Mouse (Mus musculus): Measurements from ENCODE around the gene L3mbtl4. TPM values are rescaled to one million over a fixed set of nuclear protein-coding genes. Genes with fewer than 3 reads are reported as not detected.

The L3mbtl4 gene
- polyA plus RNA-seq, 1 experiment from 2014 or later = not detected

GRCm38 (mm10) chr17:68642521-68643088, 369.0 kb downstream of the L3mbtl4 start:
- 65% methylated on average over 5 of the region's 5 CpGs for WGBS
- no peak overlapping the region for H3K4me3 ChIP-seq (ENCODE audit: control insufficient read depth in 1 of 2, insufficient read depth in 1 of 2, low read depth in 1 of 2, low read length in 2 of 2)

DNA sequence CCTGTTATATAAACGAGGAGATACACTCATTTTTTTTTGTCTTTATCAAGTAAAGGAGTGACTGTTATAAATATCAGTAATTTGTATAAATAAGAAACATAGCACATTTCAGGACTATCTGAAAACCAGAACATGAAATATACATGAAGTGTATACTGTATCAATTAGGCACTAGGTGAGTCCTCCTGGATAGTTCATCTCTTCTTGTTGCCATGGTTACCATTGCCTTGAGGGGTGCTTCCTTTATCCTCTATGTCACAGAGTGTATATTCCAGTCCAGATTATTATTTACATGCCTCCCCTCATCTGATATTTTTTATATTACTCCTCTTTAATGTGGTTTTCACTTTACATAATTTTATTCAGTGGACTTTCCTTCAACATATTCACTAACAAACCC, 392.9 kb downstream of the L3mbtl4 start:
- no peak overlapping the region for H3K4me2 ChIP-seq (ENCODE audit: low read length)
- no peaks in the 10 kb centered on the region for H3K36me3 ChIP-seq (ENCODE audit: control insufficient read depth, insufficient read depth, low read length)
- H3K27me3 ChIP-seq (ENCODE audit: control insufficient read depth, insufficient read depth, low read length) = no peaks in the 10 kb centered on the region
- H3K4me3 ChIP-seq (ENCODE audit: control insufficient read depth in 1 of 2, insufficient read depth in 1 of 2, low read depth in 1 of 2, low read length in 2 of 2) = no peak overlapping the region
- 61% methylated on average over 1 of the region's 1 CpGs for WGBS
- no peak for ATAC-seq (ENCODE audit: insufficient number of reproducible peaks, insufficient read depth, low FRiP score, low read depth)
- H3K9me3 ChIP-seq (ENCODE audit: control insufficient read depth, low read length) = no peaks in the 10 kb centered on the region
- no peak overlapping the region for H3K27ac ChIP-seq (replicated peaks in 1 of 2; ENCODE audit: control insufficient read depth in 1 of 2, insufficient read depth in 1 of 2, low read depth in 2 of 2, low read length in 2 of 2)
- no peaks in the 10 kb centered on the region for H3K4me1 ChIP-seq (ENCODE audit: control insufficient read depth in 2 of 2, insufficient read depth in 2 of 2, low read length in 2 of 2)
- no peak overlapping the region for H3K9ac ChIP-seq (ENCODE audit: low read length)

More at GRCm38 (mm10) chr17:68642521-68643088, 369.0 kb downstream of the L3mbtl4 start:
- Histone ChIP-seq H3K4me1 (ENCODE audit: control insufficient read depth in 2 of 2, insufficient read depth in 2 of 2, low read length in 2 of 2) (no peaks in the 10 kb centered on the region), H3K4me2 (ENCODE audit: low read length) (no peak overlapping the region), H3K9me3 (ENCODE audit: control insufficient read depth, low read length) (no peaks in the 10 kb centered on the region), H3K9ac (ENCODE audit: low read length) (no peak overlapping the region), H3K27ac (replicated peaks in 1 of 2; ENCODE audit: control insufficient read depth in 1 of 2, insufficient read depth in 1 of 2, low read depth in 2 of 2, low read length in 2 of 2) (no peak overlapping the region), H3K36me3 (ENCODE audit: control insufficient read depth, insufficient read depth, low read length) (no peaks in the 10 kb centered on the region), H3K27me3 (ENCODE audit: control insufficient read depth, insufficient read depth, low read length) (no peaks in the 10 kb centered on the region)
- ATAC-seq (ENCODE audit: insufficient number of reproducible peaks, insufficient read depth, low FRiP score, low read depth) = no peak

GRCm38 (mm10) chr17:68672088-68672504, 398.5 kb downstream of the L3mbtl4 start:
- Histone ChIP-seq H3K27ac (replicated peaks in 1 of 2; ENCODE audit: control insufficient read depth in 1 of 2, insufficient read depth in 1 of 2, low read depth in 2 of 2, low read length in 2 of 2) (no peak overlapping the region), H3K4me3 (ENCODE audit: control insufficient read depth in 1 of 2, insufficient read depth in 1 of 2, low read depth in 1 of 2, low read length in 2 of 2) (no peak overlapping the region), H3K4me2 (ENCODE audit: low read length) (no peak overlapping the region), H3K27me3 (ENCODE audit: control insufficient read depth, insufficient read depth, low read length) (no peaks in the 10 kb centered on the region), H3K36me3 (ENCODE audit: control insufficient read depth, insufficient read depth, low read length) (no peaks in the 10 kb centered on the region), H3K9ac (ENCODE audit: low read length) (no peak overlapping the region), H3K4me1 (ENCODE audit: control insufficient read depth in 2 of 2, insufficient read depth in 2 of 2, low read length in 2 of 2) (no peaks in the 10 kb centered on the region), H3K9me3 (ENCODE audit: control insufficient read depth, low read length) (no peaks in the 10 kb centered on the region)
- WGBS = 66% methylated on average over 7 of the region's 7 CpGs
- ATAC-seq (ENCODE audit: insufficient number of reproducible peaks, insufficient read depth, low FRiP score, low read depth) = no peak

DNA sequence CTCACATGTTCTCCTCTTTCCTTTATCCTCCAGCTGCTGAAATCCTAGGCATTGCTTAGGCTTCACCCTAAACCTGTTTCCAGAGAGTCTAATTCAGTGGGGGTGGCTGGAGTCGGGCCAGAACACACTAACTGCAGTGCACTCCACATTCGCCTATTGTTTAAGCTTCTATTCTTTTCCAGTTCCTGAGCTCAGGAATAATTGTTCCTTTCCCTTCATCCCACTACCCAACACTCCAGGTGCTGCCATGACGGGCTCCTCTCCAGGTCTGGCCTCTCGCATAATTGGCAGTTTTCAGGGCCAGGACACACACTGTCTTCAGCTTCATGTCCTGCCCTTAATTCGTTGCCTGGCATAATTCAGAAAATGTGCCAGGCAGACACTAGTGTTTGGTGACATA, 437.1 kb downstream of the L3mbtl4 start:
- no peaks in the 10 kb centered on the region for H3K27me3 ChIP-seq (ENCODE audit: control insufficient read depth, insufficient read depth, low read length)
- no peak overlapping the region for H3K4me2 ChIP-seq (ENCODE audit: low read length)
- H3K9me3 ChIP-seq (ENCODE audit: control insufficient read depth, low read length) = no peaks in the 10 kb centered on the region
- H3K4me1 ChIP-seq (ENCODE audit: control insufficient read depth in 2 of 2, insufficient read depth in 2 of 2, low read length in 2 of 2) = no peaks in the 10 kb centered on the region
- no peak for ATAC-seq (ENCODE audit: insufficient number of reproducible peaks, insufficient read depth, low FRiP score, low read depth)
- H3K27ac ChIP-seq (replicated peaks in 1 of 2; ENCODE audit: control insufficient read depth in 1 of 2, insufficient read depth in 1 of 2, low read depth in 2 of 2, low read length in 2 of 2) = no peak overlapping the region
- 71% methylated on average over 5 of the region's 5 CpGs for WGBS
- H3K9ac ChIP-seq (ENCODE audit: low read length) = no peak overlapping the region
- no peak overlapping the region for H3K4me3 ChIP-seq (ENCODE audit: control insufficient read depth in 1 of 2, insufficient read depth in 1 of 2, low read depth in 1 of 2, low read length in 2 of 2)
- H3K36me3 ChIP-seq (ENCODE audit: control insufficient read depth, insufficient read depth, low read length) = no peaks in the 10 kb centered on the region

DNA sequence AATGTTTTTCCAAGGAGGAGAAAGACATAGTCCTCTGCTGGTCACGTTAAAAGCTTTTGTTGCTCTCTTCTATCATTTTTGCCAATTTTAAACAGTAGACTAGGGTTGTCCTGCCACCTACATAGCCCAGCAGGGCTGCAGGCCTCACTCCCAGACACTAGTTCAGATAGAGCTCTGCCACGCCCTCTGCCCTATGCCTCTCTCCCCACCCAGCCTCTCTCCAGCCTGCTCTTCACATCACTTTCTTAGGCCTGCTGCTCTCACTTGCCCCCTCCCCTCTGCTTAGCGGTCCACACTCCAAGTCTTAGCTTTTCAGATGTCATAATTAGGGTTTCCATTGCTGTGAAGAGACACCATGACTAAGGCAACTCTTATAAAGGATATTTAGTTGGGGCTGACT, 437.8 kb downstream of the L3mbtl4 start:
- H3K9ac ChIP-seq (ENCODE audit: low read length) = no peak overlapping the region
- 75% methylated on average over 3 of the region's 3 CpGs for WGBS
- no peak for ATAC-seq (ENCODE audit: insufficient number of reproducible peaks, insufficient read depth, low FRiP score, low read depth)
- no peaks in the 10 kb centered on the region for H3K27me3 ChIP-seq (ENCODE audit: control insufficient read depth, insufficient read depth, low read length)
- no peak overlapping the region for H3K27ac ChIP-seq (replicated peaks in 1 of 2; ENCODE audit: control insufficient read depth in 1 of 2, insufficient read depth in 1 of 2, low read depth in 2 of 2, low read length in 2 of 2)
- no peak overlapping the region for H3K4me3 ChIP-seq (ENCODE audit: control insufficient read depth in 1 of 2, insufficient read depth in 1 of 2, low read depth in 1 of 2, low read length in 2 of 2)
- no peaks in the 10 kb centered on the region for H3K9me3 ChIP-seq (ENCODE audit: control insufficient read depth, low read length)
- no peaks in the 10 kb centered on the region for H3K4me1 ChIP-seq (ENCODE audit: control insufficient read depth in 2 of 2, insufficient read depth in 2 of 2, low read length in 2 of 2)
- no peak overlapping the region for H3K4me2 ChIP-seq (ENCODE audit: low read length)
- no peaks in the 10 kb centered on the region for H3K36me3 ChIP-seq (ENCODE audit: control insufficient read depth, insufficient read depth, low read length)

DNA sequence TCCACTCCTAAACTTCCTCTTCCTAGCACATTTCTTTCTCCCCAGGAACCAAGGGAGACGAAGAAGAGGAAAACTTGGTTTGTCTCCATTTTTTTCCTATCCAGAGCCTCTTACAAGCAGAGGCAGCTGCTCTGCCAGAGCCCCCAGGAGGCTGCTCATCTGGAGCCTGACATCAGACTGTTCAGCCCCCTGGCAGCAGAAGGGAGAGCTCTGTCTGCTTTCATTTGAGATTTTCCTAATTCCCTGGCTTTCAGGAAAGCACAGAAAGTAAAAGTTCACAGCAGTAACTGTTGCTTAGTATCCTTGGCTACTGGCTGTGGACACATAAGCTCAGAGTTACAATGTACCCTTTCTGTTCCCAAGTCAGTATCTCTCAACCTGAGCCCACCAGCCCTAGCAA, 474.7 kb downstream of the L3mbtl4 start:
- WGBS = 40% methylated on average over 1 of the region's 1 CpGs
- ATAC-seq (ENCODE audit: insufficient number of reproducible peaks, insufficient read depth, low FRiP score, low read depth) = no peak
- Histone ChIP-seq H3K27me3 (ENCODE audit: control insufficient read depth, insufficient read depth, low read length) (no peaks in the 10 kb centered on the region), H3K36me3 (ENCODE audit: control insufficient read depth, insufficient read depth, low read length) (no peaks in the 10 kb centered on the region), H3K4me3 (ENCODE audit: control insufficient read depth in 1 of 2, insufficient read depth in 1 of 2, low read depth in 1 of 2, low read length in 2 of 2) (no peak overlapping the region), H3K4me1 (ENCODE audit: control insufficient read depth in 2 of 2, insufficient read depth in 2 of 2, low read length in 2 of 2) (no peaks in the 10 kb centered on the region), H3K9ac (ENCODE audit: low read length) (no peak overlapping the region), H3K4me2 (ENCODE audit: low read length) (no peak overlapping the region), H3K9me3 (ENCODE audit: control insufficient read depth, low read length) (no peaks in the 10 kb centered on the region), H3K27ac (replicated peaks in 1 of 2; ENCODE audit: control insufficient read depth in 1 of 2, insufficient read depth in 1 of 2, low read depth in 2 of 2, low read length in 2 of 2) (no peak overlapping the region)

DNA sequence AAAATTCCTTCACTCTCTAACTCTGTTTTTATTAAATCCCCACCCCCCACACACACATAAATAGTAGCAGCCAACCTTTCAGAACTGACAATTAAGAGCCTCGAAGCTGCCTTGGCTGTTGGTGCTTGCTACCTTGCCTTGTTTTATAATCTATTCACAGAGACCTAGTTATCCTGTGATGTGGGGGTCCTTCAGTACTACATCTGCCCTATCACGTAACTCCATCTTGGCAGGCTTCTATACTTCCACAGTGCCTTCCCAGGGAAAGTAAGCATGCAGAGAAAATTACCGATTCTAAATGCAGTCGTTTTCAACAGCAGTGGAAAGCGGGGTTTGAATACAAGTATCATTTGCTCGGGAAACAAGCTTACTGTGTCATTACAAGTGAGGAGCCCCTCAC, 476.9 kb downstream of the L3mbtl4 start:
- Histone ChIP-seq H3K4me1 (ENCODE audit: control insufficient read depth in 2 of 2, insufficient read depth in 2 of 2, low read length in 2 of 2) (no peaks in the 10 kb centered on the region), H3K4me3 (ENCODE audit: control insufficient read depth in 1 of 2, insufficient read depth in 1 of 2, low read depth in 1 of 2, low read length in 2 of 2) (no peak overlapping the region), H3K4me2 (ENCODE audit: low read length) (no peak overlapping the region), H3K27ac (replicated peaks in 1 of 2; ENCODE audit: control insufficient read depth in 1 of 2, insufficient read depth in 1 of 2, low read depth in 2 of 2, low read length in 2 of 2) (no peak overlapping the region), H3K9me3 (ENCODE audit: control insufficient read depth, low read length) (no peaks in the 10 kb centered on the region), H3K9ac (ENCODE audit: low read length) (no peak overlapping the region), H3K36me3 (ENCODE audit: control insufficient read depth, insufficient read depth, low read length) (no peaks in the 10 kb centered on the region), H3K27me3 (ENCODE audit: control insufficient read depth, insufficient read depth, low read length) (no peaks in the 10 kb centered on the region)
- ATAC-seq (ENCODE audit: insufficient number of reproducible peaks, insufficient read depth, low FRiP score, low read depth) = no peak
- 79% methylated on average over 6 of the region's 6 CpGs for WGBS

- Histone ChIP-seq H3K4me3 (ENCODE audit: control insufficient read depth in 1 of 2, insufficient read depth in 1 of 2, low read depth in 1 of 2, low read length in 2 of 2) (no peak overlapping the region), H3K27ac (replicated peaks in 1 of 2; ENCODE audit: control insufficient read depth in 1 of 2, insufficient read depth in 1 of 2, low read depth in 2 of 2, low read length in 2 of 2) (no peak overlapping the region), H3K27me3 (ENCODE audit: control insufficient read depth, insufficient read depth, low read length) (no peaks in the 10 kb centered on the region), H3K4me2 (ENCODE audit: low read length) (no peak overlapping the region), H3K9ac (ENCODE audit: low read length) (no peak overlapping the region), H3K9me3 (ENCODE audit: control insufficient read depth, low read length) (no peaks in the 10 kb centered on the region), H3K4me1 (ENCODE audit: control insufficient read depth in 2 of 2, insufficient read depth in 2 of 2, low read length in 2 of 2) (no peaks in the 10 kb centered on the region), H3K36me3 (ENCODE audit: control insufficient read depth, insufficient read depth, low read length) (no peaks in the 10 kb centered on the region)
- ATAC-seq (ENCODE audit: insufficient number of reproducible peaks, insufficient read depth, low FRiP score, low read depth) = no peak
- WGBS = 75% methylated on average over 7 of the region's 7 CpGs
These were observed 479.5 kb downstream of the L3mbtl4 start for GRCm38 (mm10) chr17:68753112-68753511.

All from heart, embryonic 14.5 days (tissue).